Mouse (Mus musculus): ENCODE results near the gene Clcnkb. TPM values are rescaled to one million over a fixed set of nuclear protein-coding genes. Genes with fewer than 3 reads are reported as not detected.

Gene Clcnkb
- total RNA-seq, 2 experiments from 2014 or later, result not detected

DNA sequence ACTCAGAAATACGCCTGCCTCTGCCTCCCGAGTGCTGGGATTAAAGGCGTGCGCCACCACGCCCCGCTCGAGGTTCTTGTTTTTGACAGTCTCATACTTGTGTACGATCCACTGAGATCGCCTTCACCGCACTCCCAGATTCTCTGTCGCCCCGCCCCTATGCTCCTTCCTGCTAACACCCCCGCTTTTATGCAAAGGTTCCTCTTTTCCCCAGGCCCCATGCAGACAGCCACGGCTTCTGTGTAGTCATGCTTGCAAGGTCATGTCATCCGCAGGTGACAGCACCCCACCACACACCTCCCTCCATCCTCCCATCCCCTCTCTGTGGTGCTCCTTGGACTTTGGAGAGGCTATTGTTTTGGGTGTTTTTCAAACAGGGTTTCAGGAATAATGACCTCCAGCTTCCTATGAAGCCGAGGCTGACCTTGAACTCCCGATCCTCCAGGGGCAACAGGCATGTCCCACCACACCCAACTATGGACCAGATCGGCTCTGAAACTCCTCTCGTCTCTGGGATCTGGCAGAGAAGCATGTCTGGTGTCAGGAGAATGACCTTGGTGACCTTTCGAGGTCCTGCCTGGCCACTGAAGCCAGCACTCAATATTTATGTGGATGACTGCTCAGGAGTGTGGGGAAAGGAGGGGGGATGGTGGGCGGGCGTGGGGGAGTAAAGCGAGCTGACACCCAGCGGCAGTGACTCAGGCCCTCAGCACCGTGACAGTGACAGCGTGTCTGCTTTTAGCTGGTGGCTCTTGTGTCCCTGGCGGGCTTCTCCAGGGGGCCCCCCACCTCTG lies 3.8 kb upstream of the Clcnkb start:
- intact Hi-C loops (cut with DNase I), result no loop called here
- no peak for DNase-seq (ENCODE audit: extremely low spot score in 1 of 2, low spot score in 2 of 2)

DNA sequence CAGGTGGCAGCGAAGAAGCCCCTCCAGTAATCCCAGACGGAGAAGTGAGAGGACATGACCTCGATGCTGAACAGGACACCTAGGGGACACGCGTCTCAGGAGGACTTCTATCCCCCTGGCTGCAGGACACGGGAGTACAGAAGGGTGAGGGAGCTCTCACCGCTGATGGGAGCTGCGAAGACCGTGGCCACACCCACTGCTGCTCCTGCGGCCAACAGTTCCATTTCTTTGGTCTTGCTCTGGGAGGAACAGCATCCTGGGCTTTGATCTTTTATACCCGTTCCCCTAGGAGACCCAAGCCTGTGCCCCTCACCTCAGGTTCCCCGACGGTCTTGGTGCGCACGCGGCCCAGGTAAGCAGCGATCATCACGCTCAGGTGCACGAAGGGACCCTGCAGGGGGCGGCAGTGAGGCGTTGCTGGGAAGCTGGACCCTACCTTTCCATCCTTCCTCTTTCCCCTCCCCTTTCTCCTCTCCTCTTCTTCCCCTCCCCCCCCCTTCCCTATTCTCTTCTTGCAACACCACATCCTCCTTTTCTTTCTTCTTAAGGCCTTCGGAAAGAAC lies 4.3 kb downstream of the Clcnkb start:
- intact Hi-C loops (cut with DNase I), result no loop called here
- no peak for DNase-seq (ENCODE audit: extremely low spot score in 1 of 2, low spot score in 2 of 2)

DNA sequence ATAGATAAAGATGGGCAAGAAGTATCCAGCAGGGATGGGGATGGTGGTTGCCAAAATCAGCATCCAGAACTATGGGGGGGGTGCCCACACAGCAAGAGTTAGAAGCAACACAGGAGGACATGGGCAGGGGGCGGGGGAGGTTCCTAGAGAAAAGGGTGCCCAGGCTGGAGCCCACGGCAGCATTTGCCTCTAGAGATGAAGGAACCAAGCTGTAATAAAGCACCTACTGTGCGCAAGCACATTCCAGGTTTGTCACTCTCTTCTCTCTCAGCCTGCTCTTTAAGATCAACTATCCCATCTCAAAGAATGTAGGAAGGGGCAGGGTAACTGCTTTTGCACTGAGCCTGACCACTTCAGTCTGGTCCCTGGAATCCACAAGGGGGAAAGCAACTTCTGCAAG lies 7.2 kb downstream of the Clcnkb start:
- no peak for DNase-seq (ENCODE audit: extremely low spot score in 1 of 2, low spot score in 2 of 2)
- intact Hi-C loops (cut with DNase I), result no loop called here

DNA sequence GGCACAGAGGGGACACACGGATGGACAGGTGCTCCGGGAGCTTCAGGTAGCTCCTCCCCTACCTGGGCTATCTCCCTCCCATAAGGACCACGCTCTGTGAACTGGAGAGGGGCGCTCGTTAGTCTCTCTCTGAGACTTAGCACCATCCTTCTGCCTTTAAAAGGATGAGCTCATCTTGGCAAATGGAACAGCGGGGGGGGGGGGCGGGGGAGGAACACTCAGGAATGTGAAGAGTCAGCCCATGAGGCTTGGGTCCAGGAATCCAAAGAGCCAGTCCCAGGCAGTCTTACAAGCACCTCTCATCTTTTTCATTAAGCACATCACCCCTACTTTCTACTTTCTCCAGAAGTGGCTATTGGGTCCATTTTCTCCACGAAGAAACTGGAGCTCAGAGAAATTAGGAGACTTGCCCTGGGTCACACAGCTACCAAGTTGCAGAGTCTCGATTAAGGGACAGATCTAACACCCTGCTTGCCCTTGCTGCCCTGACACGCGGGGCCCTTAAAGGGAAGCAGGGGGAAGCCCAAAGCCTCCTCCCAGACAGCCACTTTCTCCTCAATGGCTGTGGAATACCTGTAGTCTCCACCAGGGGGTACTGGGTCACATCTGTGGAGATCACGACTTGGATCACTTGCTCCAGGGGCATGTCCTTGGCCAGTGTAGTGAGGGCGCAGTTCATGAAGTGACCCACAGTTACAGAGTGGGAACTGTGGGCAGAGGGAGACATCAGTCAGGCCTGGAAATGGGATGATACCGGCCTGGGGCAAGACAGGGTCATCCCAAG lies 9.1 kb downstream of the Clcnkb start:
- intact Hi-C loops (cut with DNase I), result loop anchor here (2.0 kb wide), 1 partner anchor 168 kb away; no protein-coding TSS in a partner anchor
- no peak for DNase-seq (ENCODE audit: extremely low spot score in 1 of 2, low spot score in 2 of 2)

DNA sequence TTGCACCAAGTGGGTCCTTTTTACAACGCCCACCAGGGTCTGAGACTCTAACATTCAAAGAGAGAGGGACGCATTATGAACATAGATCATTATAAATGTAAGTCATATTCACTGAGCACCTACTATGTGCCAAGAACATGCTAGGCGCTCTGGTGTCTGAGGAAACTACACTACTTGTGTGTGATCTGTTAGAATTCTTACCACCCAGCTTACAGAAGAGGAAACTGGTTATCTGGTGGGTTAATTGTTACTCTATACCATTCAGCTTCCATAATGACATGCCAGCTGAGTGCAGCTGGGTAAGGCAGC lies 10.5 kb downstream of the Clcnkb start:
- DNase-seq (ENCODE audit: extremely low spot score in 1 of 2, low spot score in 2 of 2), result no peak
- intact Hi-C loops (cut with DNase I), result no loop called here

DNA sequence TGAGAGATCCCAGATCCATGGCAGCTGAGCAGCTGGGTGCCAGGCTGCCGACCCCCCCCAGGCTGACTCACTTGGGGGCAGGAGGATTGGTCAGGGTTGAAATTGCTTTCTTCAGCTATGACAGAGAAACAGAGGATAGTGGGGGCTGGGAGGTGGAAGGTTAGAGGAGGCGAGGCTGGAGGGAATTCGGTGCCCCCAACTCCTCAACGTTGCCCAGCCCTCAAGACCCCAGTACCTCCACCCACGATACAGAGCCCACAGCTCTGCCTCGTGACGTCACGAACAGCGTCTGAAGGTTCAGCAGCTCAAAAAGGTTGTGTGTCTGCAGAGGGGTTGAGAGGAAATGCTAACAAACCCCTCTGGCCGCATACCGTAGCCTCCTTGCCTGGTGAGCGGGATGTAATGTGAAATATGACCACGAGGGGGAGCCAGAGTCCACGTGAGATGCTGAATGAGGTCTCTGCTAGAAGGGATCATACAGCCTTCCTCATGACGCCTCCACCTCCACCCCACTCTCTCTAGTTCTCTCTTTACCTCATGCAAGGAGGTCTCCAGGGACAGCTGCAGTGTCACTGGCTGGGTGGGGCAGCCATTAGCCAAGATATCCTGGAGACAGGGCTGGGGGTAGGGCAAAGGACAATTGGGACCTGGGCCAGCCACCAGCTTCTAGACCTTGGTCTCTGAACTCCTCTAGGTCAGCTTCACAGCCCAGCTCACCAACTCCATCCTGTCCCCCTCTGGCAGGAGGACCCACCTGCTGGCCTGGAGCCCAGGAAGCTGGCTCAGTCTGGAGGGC lies 11.1 kb downstream of the Clcnkb start:
- DNase-seq (ENCODE audit: extremely low spot score in 1 of 2, low spot score in 2 of 2), result peak; percentile 85 to 88
- intact Hi-C loops (cut with DNase I), result no loop called here

DNA sequence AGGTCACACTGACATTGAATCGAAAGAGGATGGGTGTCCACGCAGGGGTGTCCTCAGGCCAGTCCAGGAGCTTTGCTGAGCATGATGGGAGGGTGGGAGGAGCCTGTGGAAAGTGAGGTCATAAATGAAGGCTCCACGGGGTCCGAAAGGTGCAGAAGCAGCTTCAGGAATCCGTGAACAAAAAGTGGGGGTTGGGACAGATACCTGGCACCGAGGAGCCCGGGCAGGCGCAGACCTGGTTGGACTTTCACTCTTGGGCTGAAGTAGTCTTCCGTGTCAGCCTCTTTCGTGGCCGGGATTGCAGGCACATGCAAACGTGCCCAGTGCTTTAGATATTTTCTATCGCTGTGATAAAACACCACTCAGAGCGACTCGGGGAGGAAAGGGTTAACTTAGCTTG lies 15.6 kb downstream of the Clcnkb start:
- intact Hi-C loops (cut with DNase I), result no loop called here
- no peak for DNase-seq (ENCODE audit: extremely low spot score in 1 of 2, low spot score in 2 of 2)

DNA sequence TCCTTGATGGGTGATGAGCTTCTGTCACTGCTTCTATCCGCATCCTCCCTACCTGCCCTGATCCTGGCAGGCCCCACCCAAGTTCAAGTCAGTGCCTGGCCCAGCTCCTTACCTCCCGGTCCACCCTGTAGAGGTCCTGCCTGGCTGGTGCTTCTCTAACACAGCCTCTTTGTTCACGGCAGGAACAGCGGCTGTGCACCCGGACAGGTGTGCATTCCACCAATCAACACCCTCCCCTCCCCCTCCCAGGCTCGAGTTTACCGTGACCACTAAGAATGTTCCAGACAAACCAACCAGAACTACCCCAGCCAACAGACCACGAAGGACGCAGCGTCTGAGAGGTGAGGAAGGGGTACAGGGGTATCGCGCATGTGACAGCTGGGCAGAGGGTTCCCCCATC lies 17.3 kb downstream of the Clcnkb start, which contains the start of gene Clcnka:
Gene Clcnka (minus strand): TSS at position 180 of the 400 bp plus-strand sequence.
- intact Hi-C loops (cut with DNase I), result no loop called here
- DNase-seq (ENCODE audit: extremely low spot score in 1 of 2, low spot score in 2 of 2), result no peak

DNA sequence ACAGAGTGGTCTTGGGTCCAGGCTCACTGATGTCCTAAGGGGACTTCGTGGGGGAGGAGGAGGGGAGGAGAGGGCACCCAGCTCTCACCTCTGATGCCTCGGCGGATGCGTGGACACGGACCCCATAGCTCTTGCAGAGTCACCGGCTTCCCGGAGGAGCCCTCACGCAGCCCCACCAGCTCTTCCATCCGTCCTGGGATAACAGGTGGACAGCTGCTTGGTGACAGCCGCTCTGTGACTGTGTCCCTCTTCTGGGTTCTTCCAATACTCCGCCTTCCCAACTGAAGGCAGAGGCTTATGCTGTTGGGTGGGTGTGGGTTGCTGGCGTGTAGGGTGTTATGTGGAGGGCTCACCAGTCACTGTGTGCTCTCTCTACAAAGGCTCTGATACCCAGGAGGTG lies 18.0 kb downstream of the Clcnkb start:
- intact Hi-C loops (cut with DNase I), result no loop called here
- DNase-seq (ENCODE audit: extremely low spot score in 1 of 2, low spot score in 2 of 2), result no peak

DNA sequence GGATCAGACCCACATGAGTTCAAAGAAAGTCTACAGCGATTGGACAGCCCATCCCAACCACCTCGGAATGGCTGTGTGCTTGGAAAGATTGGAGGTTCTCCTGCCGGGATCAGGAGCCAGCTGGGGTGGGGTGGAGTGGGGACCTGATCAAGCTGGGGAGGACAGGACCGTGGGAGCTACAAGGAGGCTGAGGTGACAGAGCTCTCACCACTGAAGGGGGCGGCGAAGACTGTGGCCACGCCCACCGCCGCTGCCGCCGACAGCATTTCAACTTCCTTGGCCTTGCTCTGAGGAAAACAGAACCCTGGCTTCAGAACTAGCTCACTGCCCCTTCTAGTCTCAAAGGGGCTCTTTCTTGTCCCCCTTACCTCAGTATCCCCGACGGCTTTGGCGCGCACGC lies 21.1 kb downstream of the Clcnkb start:
- intact Hi-C loops (cut with DNase I), result no loop called here
- no peak for DNase-seq (ENCODE audit: extremely low spot score in 1 of 2, low spot score in 2 of 2)

DNA sequence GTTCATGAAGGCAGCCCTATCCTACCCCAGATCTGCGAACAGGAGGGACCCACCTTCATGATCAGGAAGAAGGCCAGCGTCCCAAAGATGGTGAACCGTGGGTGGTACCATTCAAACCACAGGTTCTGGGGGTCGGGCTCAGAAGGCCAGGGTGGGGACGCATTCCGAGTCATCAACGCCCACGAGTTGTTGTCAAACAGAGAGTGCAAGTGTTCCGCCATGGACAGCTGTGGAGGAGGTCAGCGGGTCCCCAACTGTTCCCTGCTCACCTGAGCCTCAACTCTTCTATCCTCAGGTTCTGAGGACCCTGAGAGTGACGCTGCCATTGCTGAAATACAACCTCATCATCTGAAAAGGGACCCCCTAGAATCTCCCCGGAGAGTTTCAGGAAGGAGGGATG lies 24.5 kb downstream of the Clcnkb start:
- no peak for DNase-seq (ENCODE audit: extremely low spot score in 1 of 2, low spot score in 2 of 2)
- intact Hi-C loops (cut with DNase I), result no loop called here

DNA sequence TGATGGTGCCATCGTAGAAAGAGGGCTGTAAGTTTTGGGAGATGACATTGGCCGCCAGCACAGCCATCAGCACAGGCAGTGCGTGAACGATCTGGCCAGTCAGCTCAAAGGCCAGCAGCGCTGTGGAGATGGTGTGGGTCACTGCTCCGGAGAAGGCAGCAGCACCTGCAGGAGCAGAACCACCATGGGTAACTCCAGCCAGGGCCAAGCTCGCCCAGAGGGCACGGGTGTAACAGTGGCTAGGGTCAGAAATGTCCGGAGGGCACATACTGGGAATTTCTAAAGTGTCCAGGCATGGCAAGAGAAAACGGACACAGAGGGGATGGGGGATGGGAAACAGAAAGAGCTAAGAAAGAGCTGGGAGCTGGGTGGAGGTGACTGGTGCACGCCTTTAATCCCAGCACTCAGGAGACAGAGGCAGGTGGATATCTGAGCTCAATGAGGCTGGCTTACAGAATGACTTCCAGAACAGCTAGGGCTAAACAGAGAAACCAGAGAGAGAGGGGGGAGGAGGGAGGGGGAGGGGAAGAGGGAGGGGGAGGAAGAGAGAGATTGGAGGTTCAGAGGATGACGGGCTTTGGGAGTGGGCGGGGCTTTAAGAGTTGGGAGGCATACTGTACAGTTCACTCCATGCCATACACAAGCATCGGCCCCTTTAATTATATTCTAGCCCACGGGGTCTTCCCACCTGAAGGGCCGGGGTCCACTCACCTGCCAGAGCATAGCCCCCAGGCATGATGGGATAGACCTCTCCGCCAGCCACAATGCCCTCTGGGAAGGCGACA lies 26.3 kb downstream of the Clcnkb start:
- DNase-seq (ENCODE audit: extremely low spot score in 1 of 2, low spot score in 2 of 2), result no peak
- intact Hi-C loops (cut with DNase I), result loop anchor here (5.0 kb wide), 2 partner anchors 188 to 458 kb away; partner anchors contain the start of gene Ctrc

DNA sequence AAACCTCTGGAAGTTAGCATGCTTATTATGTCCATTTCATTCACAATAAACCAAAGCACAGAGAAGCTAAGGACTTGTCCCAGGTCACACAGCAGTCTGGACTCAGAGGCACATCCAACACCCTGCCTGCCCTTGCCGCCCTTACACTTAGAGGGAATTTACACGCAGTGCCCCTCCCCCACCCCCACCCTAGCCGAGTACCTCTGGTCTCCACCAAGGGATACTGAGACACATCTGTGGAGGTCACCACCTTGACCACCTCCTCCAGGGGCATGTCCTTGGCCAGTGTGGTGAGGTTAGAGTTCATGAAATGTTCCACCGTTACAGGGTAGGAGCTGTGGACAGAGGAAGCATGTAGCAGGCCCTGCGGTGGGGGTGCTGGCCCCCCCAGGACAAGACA lies 27.9 kb downstream of the Clcnkb start:
- intact Hi-C loops (cut with DNase I), result loop anchor here (5.0 kb wide), 2 partner anchors 189 to 459 kb away; partner anchors contain the start of gene Ctrc
- no peak for DNase-seq (ENCODE audit: extremely low spot score in 1 of 2, low spot score in 2 of 2)

DNA sequence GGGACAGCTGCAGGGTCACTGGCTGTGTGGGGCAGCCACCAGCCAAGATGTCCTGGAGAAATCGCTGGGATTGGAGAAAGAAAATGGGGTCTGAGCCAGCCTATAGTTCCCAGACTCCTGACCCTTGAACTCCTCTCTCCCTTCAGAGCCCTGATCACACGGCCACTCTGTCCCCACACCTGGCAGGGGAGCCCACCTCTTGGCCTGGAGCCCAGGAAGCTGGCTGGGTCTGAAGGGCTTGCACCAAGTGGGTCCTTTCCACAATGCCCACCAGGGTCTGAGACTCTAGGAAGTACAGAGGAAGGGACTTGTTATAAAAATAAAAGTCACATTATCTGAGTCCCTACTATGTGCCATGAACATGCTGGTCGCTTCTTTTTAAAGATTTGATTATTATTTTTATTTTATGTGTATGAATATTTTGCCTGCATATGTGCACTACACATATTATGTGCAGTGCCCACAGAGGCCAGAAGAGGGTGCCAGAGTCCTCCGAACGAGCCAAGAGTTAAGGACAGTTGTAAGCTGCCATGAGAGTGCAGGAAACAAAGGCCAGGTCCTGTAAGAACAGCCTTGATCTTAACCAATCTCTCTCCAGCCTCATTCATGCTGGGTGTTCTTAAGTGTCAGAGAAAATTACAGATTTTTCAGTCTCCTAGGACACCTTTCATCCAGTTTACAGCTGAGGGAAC lies 28.6 kb downstream of the Clcnkb start:
- intact Hi-C loops (cut with DNase I), result loop anchor here (5.0 kb wide), 2 partner anchors 190 to 460 kb away; partner anchors contain the start of gene Ctrc
- peak in 1 of 2 experiments; percentile 57 for DNase-seq (ENCODE audit: extremely low spot score in 1 of 2, low spot score in 2 of 2)

DNA sequence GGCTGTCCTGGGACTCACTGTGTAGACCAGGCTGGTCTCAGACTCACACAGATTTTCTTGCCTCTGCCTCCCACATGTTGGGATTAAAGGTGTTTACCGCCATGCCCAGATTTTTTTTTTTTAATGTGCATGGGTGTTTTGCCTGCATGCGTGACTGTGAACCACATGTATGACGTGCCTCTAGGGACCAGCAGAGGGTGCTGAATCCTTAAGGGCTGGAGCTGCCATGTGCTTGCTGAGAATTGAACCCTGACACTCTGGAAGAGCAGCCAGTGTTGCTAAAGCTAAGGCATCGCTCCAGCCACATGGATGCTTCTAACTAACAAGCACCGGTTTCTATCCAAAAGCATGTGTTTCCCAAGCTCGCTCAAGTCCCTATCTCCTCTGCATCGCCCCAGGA lies 29.7 kb downstream of the Clcnkb start:
- intact Hi-C loops (cut with DNase I), result loop anchor here (5.0 kb wide), 2 partner anchors 191 to 461 kb away; partner anchors contain the start of gene Ctrc
- no peak for DNase-seq (ENCODE audit: extremely low spot score in 1 of 2, low spot score in 2 of 2)

DNA sequence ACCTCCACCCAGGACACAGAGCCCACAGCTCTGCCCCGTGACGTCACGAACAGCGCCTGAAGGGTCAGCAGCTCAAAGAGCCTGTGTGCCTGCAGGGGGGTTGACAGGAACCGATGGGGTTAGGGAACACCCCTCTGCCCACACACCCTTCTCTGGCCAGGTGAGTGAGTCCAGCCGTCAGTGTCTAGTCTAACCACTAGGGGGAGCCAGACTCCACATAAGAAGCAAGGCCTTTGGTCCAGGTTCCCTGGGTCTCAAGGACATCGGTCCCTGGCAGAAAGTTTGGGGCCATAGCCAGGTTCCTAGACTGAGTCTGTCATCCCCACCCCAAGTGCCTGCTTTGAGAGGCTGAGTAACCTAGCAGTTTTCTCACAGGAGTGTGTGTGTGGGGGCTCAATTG lies 30.5 kb downstream of the Clcnkb start:
- intact Hi-C loops (cut with DNase I), result loop anchor here (5.0 kb wide), 2 partner anchors 192 to 462 kb away; partner anchors contain the start of gene Ctrc
- no peak for DNase-seq (ENCODE audit: extremely low spot score in 1 of 2, low spot score in 2 of 2)

DNA sequence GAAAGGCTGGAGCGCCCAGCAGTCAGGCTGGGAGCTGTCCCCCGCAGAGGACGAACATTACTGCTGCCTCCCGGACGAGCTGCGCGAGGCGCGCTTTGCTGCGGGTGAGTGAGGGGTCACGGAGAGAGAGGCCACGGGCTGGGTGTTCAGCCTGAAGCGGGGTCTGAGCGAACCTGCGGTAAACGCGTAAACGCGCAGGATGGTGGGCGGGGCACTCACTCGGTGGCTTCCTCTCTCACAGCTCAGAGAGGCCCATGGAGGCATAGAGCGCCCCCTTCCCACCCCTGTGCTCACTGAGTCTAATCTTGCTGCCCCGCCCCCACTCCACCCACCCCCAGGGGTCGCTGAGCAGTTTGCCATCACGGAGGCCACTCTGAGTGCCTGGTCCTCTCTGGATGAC lies 33.4 kb downstream of the Clcnkb start:
- DNase-seq (ENCODE audit: extremely low spot score in 1 of 2, low spot score in 2 of 2), result peak in 1 of 2 experiments; percentile 59
- intact Hi-C loops (cut with DNase I), result no loop called here

DNA sequence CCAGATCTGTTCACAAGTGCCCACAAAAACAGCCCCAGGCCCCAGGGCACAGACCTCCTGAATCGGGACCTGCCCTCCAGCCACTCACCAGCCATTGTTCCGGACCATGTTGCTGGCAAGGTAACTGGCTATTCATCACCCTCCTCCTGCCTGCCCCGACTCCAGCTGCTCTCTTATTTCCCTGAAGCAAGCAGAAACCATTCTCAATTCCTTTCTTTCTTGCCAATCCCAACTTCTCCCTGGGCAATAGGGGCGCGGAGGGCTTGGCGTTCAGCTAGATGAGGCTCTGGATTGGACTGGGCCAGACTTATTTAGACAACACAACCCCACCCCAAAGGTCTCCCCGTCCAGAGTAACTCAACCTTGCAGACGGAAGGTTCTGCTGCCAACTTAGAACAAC lies 36.1 kb downstream of the Clcnkb start:
- intact Hi-C loops (cut with DNase I), result no loop called here
- no peak for DNase-seq (ENCODE audit: extremely low spot score in 1 of 2, low spot score in 2 of 2)
